Mouse (Mus musculus) heart, postnatal 0 days (tissue): ENCODE data around the gene Tyw5.

Source experiments
- CTCF ChIP-seq: IDR thresholded peaks from 2 replicates; pipeline ENCODE4 v1.5.1; 2016; ENCODE audit warnings: antibody characterized with exemption, control low read depth, low read depth
- EP300 ChIP-seq: IDR thresholded peaks from 2 replicates; pipeline ENCODE4 v1.6.1; 2016; ENCODE audit warnings: antibody characterized with exemption, low read depth

GRCm38 (mm10) chr1:57377376-57378341 is 29.2 kb downstream of the Tyw5 start, which contains the start of gene 1700066M21Rik:
- no peak for TF ChIP-seq CTCF
- no peak for TF ChIP-seq EP300
